In genomic region chr2:163913704-163914103, GRCm38 (mm10) we compare ENCODE assay signal across 14 mouse cellular contexts. TPM values are rescaled to one million over a fixed set of nuclear protein-coding genes. Genes with fewer than 3 reads are reported as not detected.
DNase-seq lines count a peak whose midpoint lies in the region; ATAC-seq and TF ChIP-seq lines count a peak whose summit lies in the region.
"Had no signal": no experiment of that assay in that cellular context is flagged by ENCODE, and none has a peak within 500 bp of the region (broad histone marks: within the 10 kb centered on the region; RNA-seq: fewer than 3 reads in every experiment).

No protein-coding gene starts in this region.

- H3K9ac ChIP-seq in forebrain, embryonic 13.5 days = 0 out of 2 replicates have a peak overlapping the region, but pooled peaks have one; percentile 16
- H3K9ac ChIP-seq in hindbrain, embryonic 14.5 days = no peak overlapping the region; the same call in 1 of the 2 replicates
- peak overlapping the region; percentile 23 for H3K9ac ChIP-seq in midbrain, embryonic 16.5 days (ENCODE audit: low read depth, low read length)

- no peaks in the 10 kb centered on the region for H3K36me3 ChIP-seq in forebrain, embryonic 13.5 days (ENCODE audit: poor library complexity, severe bottlenecking)
- no peaks in the 10 kb centered on the region for H3K36me3 ChIP-seq in forebrain, embryonic 10.5 days (replicated peaks)
- H3K36me3 ChIP-seq in hindbrain, embryonic 14.5 days (replicated peaks; ENCODE audit: control insufficient read depth, insufficient read depth) = no peaks in the 10 kb centered on the region
- H3K36me3 ChIP-seq in midbrain, embryonic 16.5 days (ENCODE audit: control insufficient read depth, insufficient read depth, low read length) = no peaks in the 10 kb centered on the region

- H3K4me3 ChIP-seq in forebrain, embryonic 13.5 days = no peak overlapping the region
- no peak overlapping the region for H3K4me3 ChIP-seq in forebrain, embryonic 10.5 days
- peak overlapping the region; percentile 7; the same call in 1 of the 2 replicates for H3K4me3 ChIP-seq in cortical plate, adult 2 months (ENCODE audit: insufficient read depth, low read length)
- no peak overlapping the region for H3K4me3 ChIP-seq in hindbrain, embryonic 14.5 days (replicated peaks; ENCODE audit: low read length)
- H3K4me3 ChIP-seq in midbrain, embryonic 16.5 days (ENCODE audit: low read depth, low read length) = peak overlapping the region; percentile 12
- H3K4me3 ChIP-seq: megakaryocyte, embryonic 14.5 days had no signal

- H3K4me2 ChIP-seq in forebrain, embryonic 13.5 days = peak overlapping the region; percentile 43
- H3K4me2 ChIP-seq in hindbrain, embryonic 14.5 days (replicated peaks) = peak overlapping the region; percentile 38
- peak overlapping the region; percentile 50 for H3K4me2 ChIP-seq in midbrain, embryonic 16.5 days (ENCODE audit: low read length)
- H3K4me2 ChIP-seq: liver, embryonic 11.5 days had no signal

- TF ChIP-seq POLR2A in cortical plate, adult 2 months (IDR thresholded peaks at IDR 0.05; ENCODE audit: extremely low read depth, insufficient read depth, low read length) = no peak

- H3K27me3 ChIP-seq in forebrain, embryonic 13.5 days = peaks cover 35% of the 10 kb centered on the region
- H3K27me3 ChIP-seq in forebrain, embryonic 10.5 days (ENCODE audit: poor library complexity, severe bottlenecking) = peaks cover 70% of the 10 kb centered on the region
- peaks cover 11% of the 10 kb centered on the region; the same call in 1 of the 2 replicates for H3K27me3 ChIP-seq in hindbrain, embryonic 14.5 days (ENCODE audit: control insufficient read depth, insufficient read depth, low read length)
- no peaks in the 10 kb centered on the region for H3K27me3 ChIP-seq in midbrain, embryonic 16.5 days (ENCODE audit: control insufficient read depth, insufficient read depth, low read depth, low read length)

- WGBS in forebrain, embryonic 13.5 days = 39% methylated on average over 7 of the region's 7 CpGs
- WGBS in forebrain, embryonic 10.5 days = 31% methylated on average over 7 of the region's 7 CpGs
- 37% methylated on average over 7 of the region's 7 CpGs for WGBS in hindbrain, embryonic 14.5 days
- 21% methylated on average over 7 of the region's 7 CpGs for WGBS in midbrain, embryonic 16.5 days

- intact Hi-C loops in left cerebral cortex, postnatal 25 days (cut with DNase I) = no loop called here

- DNase-seq in forebrain, embryonic 10.5 days (ENCODE audit: extremely low spot score, low spot score) = no peak
- DNase-seq in hindbrain, embryonic 14.5 days (ENCODE audit: low spot score) = no peak
- DNase-seq in gastrocnemius, postnatal 10 days = no peak
- no peak for DNase-seq in kidney, postnatal 36 days
- DNase-seq in left cerebral cortex, postnatal 25 days (ENCODE audit: low spot score in 2 of 2) = no peak
- DNase-seq: adrenal gland, postnatal 10 days; kidney, adult 8-10 months had no signal

- no peak for ATAC-seq in forebrain, embryonic 13.5 days
- 0 out of 2 replicates have a peak, but pooled peaks have one; percentile 5 for ATAC-seq in hindbrain, embryonic 14.5 days (ENCODE audit: low FRiP score)
- ATAC-seq in midbrain, embryonic 16.5 days = peak; percentile 33; the same call in 1 of the 2 replicates

- TF ChIP-seq CTCF in cortical plate, adult 2 months (IDR thresholded peaks at IDR 0.05; ENCODE audit: extremely low read depth, insufficient read depth, low read length) = no peak

- H3K9me3 ChIP-seq in forebrain, embryonic 13.5 days (replicated peaks) = no peaks in the 10 kb centered on the region
- no peaks in the 10 kb centered on the region for H3K9me3 ChIP-seq in forebrain, embryonic 10.5 days
- no peaks in the 10 kb centered on the region for H3K9me3 ChIP-seq in hindbrain, embryonic 14.5 days (ENCODE audit: control insufficient read depth, low read length)
- H3K9me3 ChIP-seq in midbrain, embryonic 16.5 days (replicated peaks; ENCODE audit: control insufficient read depth, low read length, poor library complexity, severe bottlenecking) = no peaks in the 10 kb centered on the region
- H3K9me3 ChIP-seq: megakaryocyte, embryonic 14.5 days had no signal

- H3K4me1 ChIP-seq in forebrain, embryonic 13.5 days = peaks cover 31% of the 10 kb centered on the region
- peaks cover 35% of the 10 kb centered on the region for H3K4me1 ChIP-seq in forebrain, embryonic 10.5 days
- H3K4me1 ChIP-seq in cortical plate, adult 2 months (ENCODE audit: control insufficient read depth, insufficient read depth, low read length) = peaks cover 7% of the 10 kb centered on the region
- H3K4me1 ChIP-seq in hindbrain, embryonic 14.5 days (replicated peaks; ENCODE audit: control insufficient read depth, insufficient read depth, low read length) = peaks cover 30% of the 10 kb centered on the region
- peaks cover 46% of the 10 kb centered on the region for H3K4me1 ChIP-seq in midbrain, embryonic 16.5 days (ENCODE audit: control insufficient read depth, insufficient read depth, low read length)
- H3K4me1 ChIP-seq: megakaryocyte, embryonic 14.5 days had no signal

- H3K27ac ChIP-seq in forebrain, embryonic 13.5 days = no peak overlapping the region; the same call in 1 of the 2 replicates
- no peak overlapping the region for H3K27ac ChIP-seq in forebrain, embryonic 10.5 days
- peak overlapping the region; percentile 7; the same call in 1 of the 2 replicates for H3K27ac ChIP-seq in cortical plate, adult 2 months (ENCODE audit: insufficient read depth, low read length)
- H3K27ac ChIP-seq in hindbrain, embryonic 14.5 days = peak overlapping the region; percentile 52
- H3K27ac ChIP-seq in midbrain, embryonic 16.5 days (ENCODE audit: low read length) = peak overlapping the region; percentile 74

RNA-seq across cellular contexts. Expression of gene Rims4, which starts 4.8 kb away (rescaled TPM):
- polyA plus RNA-seq in forebrain, embryonic 13.5 days (2015; fragmentation: Nextera tagmentation; extraction: Ambion mirVana) = 2.5 and 3.0 TPM in 2 replicates
- polyA plus RNA-seq in forebrain, embryonic 10.5 days (2016; fragmentation: Nextera tagmentation; extraction: Ambion mirVana) = 1.1 TPM in 2 replicates
- 33.2 and 33.4 TPM in 2 replicates for polyA plus RNA-seq in cortical plate, adult 2 months (2012; rRNA removed)
- polyA plus RNA-seq in hindbrain, embryonic 14.5 days (2014; fragmentation: Nextera tagmentation; extraction: Ambion mirVana) = 7.1 and 8.9 TPM in 2 replicates
- 18.8 and 20.4 TPM in 2 replicates for polyA plus RNA-seq in midbrain, embryonic 16.5 days (2015; fragmentation: Nextera tagmentation; extraction: Ambion mirVana)
- under 1 TPM; 0.90 to 0.96 TPM for total RNA-seq in gastrocnemius, postnatal 10 days (2021)
- 100 to 1,000 TPM in 1 of 2 experiments, 10 to 100 TPM in 1; 93.7 to 115 TPM for total RNA-seq in left cerebral cortex, postnatal 25 days (2021)
- total RNA-seq: hematopoietic stem cell, adult 5-6 weeks had no signal
- polyA plus RNA-seq: thymus, postnatal 0 days had no signal

Comparison
In these comparisons a context has a peak if more than half of its experiments do, and no peak if none do; other contexts are left out.
1. H3K27ac ChIP-seq: peak in cortical plate, adult 2 months (single experiment), hindbrain, embryonic 14.5 days (single experiment) and midbrain, embryonic 16.5 days (single experiment); none in forebrain, embryonic 13.5 days (single experiment) and forebrain, embryonic 10.5 days (single experiment).
2. H3K4me3 ChIP-seq: peak in cortical plate, adult 2 months (single experiment) and midbrain, embryonic 16.5 days (single experiment); none in forebrain, embryonic 13.5 days (single experiment), forebrain, embryonic 10.5 days (single experiment) and hindbrain, embryonic 14.5 days (single experiment).
3. Peak in every context shown above with its lines, with median percentiles within 50 percentile points of each other: H3K4me2 ChIP-seq.